Mouse (Mus musculus) cortical plate, adult 2 months (tissue): Measurements from ENCODE around the gene Jph2.

Experiments
- CTCF ChIP-seq: fragments of 200-500 bp; IDR thresholded peaks from 2 replicates; pipeline ENCODE4 v1.5.1; 2011; ENCODE audit warnings: mild to moderate bottlenecking, control low read depth, low read length; ENCODE audit not compliant: insufficient read depth; ENCODE audit errors: extremely low read depth
- POLR2A ChIP-seq: fragments of 200-500 bp; IDR thresholded peaks from 2 replicates; pipeline ENCODE4 v1.6.1; 2011; ENCODE audit warnings: mild to moderate bottlenecking, low read length, control low read depth; ENCODE audit not compliant: insufficient read depth; ENCODE audit errors: extremely low read depth

- TF ChIP-seq POLR2A: peak; percentile 69; the same call in 1 of the 2 replicates
- no peak for TF ChIP-seq CTCF
These were observed 40.4 kb upstream of the Jph2 start, which contains the start of gene Gdap1l1 for GRCm38 (mm10) chr2:163438246-163438618.
